Mouse (Mus musculus) bone marrow macrophage, adult 2 months (primary cell): ENCODE results near the gene Slc7a7. TPM values are rescaled to one million over a fixed set of nuclear protein-coding genes. Genes with fewer than 3 reads are reported as not detected.

Experiments
- H3K27ac ChIP-seq: 2 replicates; pipeline ENCODE4 v1.5.1; 2012; ENCODE audit warnings: low read depth, low read length; ENCODE audit not compliant: insufficient read depth
- H3K4me1 ChIP-seq: 2 replicates; pipeline ENCODE4 v1.6.1; 2012; ENCODE audit warnings: low read length; ENCODE audit not compliant: control insufficient read depth, insufficient read depth
- H3K4me3 ChIP-seq: 2 replicates; pipeline ENCODE4 v1.5.1; 2012; ENCODE audit warnings: mild to moderate bottlenecking, low read length, moderate library complexity; ENCODE audit not compliant: insufficient read depth
- CTCF ChIP-seq: IDR thresholded peaks from 2 replicates; pipeline ENCODE4 v1.5.1; 2012; ENCODE audit warnings: low read depth, mild to moderate bottlenecking, low read length, moderate library complexity
- POLR2A ChIP-seq: IDR thresholded peaks from 2 replicates; pipeline ENCODE4 v1.6.1; 2012; ENCODE audit warnings: mild to moderate bottlenecking, low read depth, low read length, borderline replicate concordance
- polyA plus RNA-seq: library from polyadenylated mRNA; stranded (reverse); fragments of >200 nt; gene quantifications from 2 replicates; pipeline ENCODE4 v1.2.4, GENCODE M21; 2012; ENCODE audit not compliant: missing spikeins, insufficient read depth, insufficient read length

Slc7a7 gene
- polyA plus RNA-seq, 1 experiment, result 32.7 TPM

DNA sequence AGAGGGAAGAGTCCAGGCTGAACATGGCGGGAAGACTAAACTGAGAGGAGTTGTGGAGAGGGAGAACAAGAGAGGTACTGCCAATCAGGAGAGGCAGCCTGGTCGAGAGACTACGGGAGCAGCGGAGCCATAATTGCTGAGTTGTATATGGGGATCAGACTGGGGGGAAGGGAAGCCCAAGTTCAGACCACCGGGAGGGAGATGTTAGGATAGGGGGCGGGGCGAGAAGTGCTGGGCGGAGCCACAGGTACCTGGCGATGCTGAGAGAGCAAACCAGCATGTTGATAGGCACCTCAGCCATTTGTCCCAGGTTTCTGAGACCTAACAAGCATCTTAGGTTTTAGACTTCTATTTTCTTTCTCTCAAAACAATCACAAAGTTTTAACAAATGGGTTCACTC, 88.4 kb downstream of the Slc7a7 start:
- no peaks in the 10 kb centered on the region for H3K4me1 ChIP-seq
- TF ChIP-seq POLR2A (no peak), CTCF (no peak)
- H3K4me3 ChIP-seq, result no peak overlapping the region

DNA sequence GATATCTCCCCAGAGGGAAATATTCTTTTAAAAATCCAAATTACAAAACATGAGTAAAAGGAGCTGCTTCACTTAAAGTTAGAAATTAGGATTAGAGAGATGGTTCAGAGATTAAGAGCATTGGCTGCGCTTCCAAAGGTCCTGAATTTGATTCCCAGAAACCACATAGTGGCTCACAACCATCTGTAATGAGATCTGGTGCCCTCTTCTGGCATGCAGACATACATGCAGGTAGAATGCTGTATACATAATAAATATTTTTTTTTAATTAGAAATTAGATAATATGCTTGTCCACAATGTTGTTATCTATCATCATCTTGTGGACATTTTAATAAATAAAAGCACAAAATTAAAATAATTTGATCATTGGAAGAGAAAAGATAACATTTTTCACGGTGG, 89.0 kb downstream of the Slc7a7 start:
- no peak overlapping the region for H3K27ac ChIP-seq

More for the DNA sequence above, 88.4 kb downstream of the Slc7a7 start:
- H3K27ac ChIP-seq, result no peak overlapping the region

GRCm38 (mm10) chr14:54324486-54324885, 93.1 kb downstream of the Slc7a7 start:
- Histone ChIP-seq H3K4me3 (no peak overlapping the region), H3K4me1 (no peaks in the 10 kb centered on the region), H3K27ac (no peak overlapping the region)
- no peak for TF ChIP-seq CTCF
- no peak for TF ChIP-seq POLR2A

More for the DNA sequence above, 89.0 kb downstream of the Slc7a7 start:
- Histone ChIP-seq H3K4me1 (no peaks in the 10 kb centered on the region), H3K4me3 (no peak overlapping the region)
- TF ChIP-seq CTCF (no peak), POLR2A (no peak)

GRCm38 (mm10) chr14:54321556-54322376, 95.8 kb downstream of the Slc7a7 start:
- no peak overlapping the region for H3K4me3 ChIP-seq
- no peaks in the 10 kb centered on the region for H3K4me1 ChIP-seq
- TF ChIP-seq CTCF (no peak), POLR2A (no peak)
- no peak overlapping the region for H3K27ac ChIP-seq

Other genes starting within 250 kb of the Slc7a7 start
- gene Dad1, start 163.7 kb downstream of the Slc7a7 start, polyA plus RNA-seq, result 121 and 130 TPM in 2 replicates
- gene Abhd4, start 163.6 kb downstream of the Slc7a7 start, polyA plus RNA-seq, result 75.4 and 82.0 TPM in 2 replicates
- not detected in 2 replicates for gene Olfr49, start 132.8 kb downstream of the Slc7a7 start, polyA plus RNA-seq
- gene Oxa1l, start 56.9 kb downstream of the Slc7a7 start, polyA plus RNA-seq, result 84.0 and 93.1 TPM in 2 replicates
- 88.5 and 89.7 TPM in 2 replicates for gene Mrpl52, start 9.1 kb upstream of the Slc7a7 start, polyA plus RNA-seq
- gene Mmp14, start 13.8 kb upstream of the Slc7a7 start, polyA plus RNA-seq, result 20.2 and 24.9 TPM in 2 replicates
- gene Lrp10, start 46.4 kb upstream of the Slc7a7 start, polyA plus RNA-seq, result 64.2 and 81.2 TPM in 2 replicates
- gene Rem2, start 58.3 kb upstream of the Slc7a7 start, polyA plus RNA-seq, result not detected in 2 replicates
- 14.7 and 16.1 TPM in 2 replicates for gene Prmt5, start 99.7 kb upstream of the Slc7a7 start, polyA plus RNA-seq
- 29.3 and 31.9 TPM in 2 replicates for gene Haus4, start 136.8 kb upstream of the Slc7a7 start, polyA plus RNA-seq
- gene Ajuba, start 159.8 kb upstream of the Slc7a7 start, polyA plus RNA-seq, result 0.84 and 0.91 TPM in 2 replicates
- gene 4931414P19Rik, start 188.2 kb upstream of the Slc7a7 start, polyA plus RNA-seq, result 4.1 and 8.3 TPM in 2 replicates
- gene Psmb5, start 200.2 kb upstream of the Slc7a7 start, polyA plus RNA-seq, result 99.1 and 108 TPM in 2 replicates
- not detected in 2 replicates for gene Psmb11, start 203.7 kb upstream of the Slc7a7 start, polyA plus RNA-seq
- not detected in 2 replicates for gene Gm17606, start 223.2 kb upstream of the Slc7a7 start, polyA plus RNA-seq
- gene Cdh24, start 223.6 kb upstream of the Slc7a7 start, polyA plus RNA-seq, result 0.48 and 0.71 TPM in 2 replicates